Mouse (Mus musculus): ENCODE measurements at regions not wholly inside any gene's neighbourhood (a gene's known extent, or its start where the extent isn't known, plus 50 kb on each side); places are given as distances from the start of the nearest gene placed in this dataset.
A peak's percentile ranks its signal among the peaks of the same experiment; 100 is the strongest.

GRCm38 (mm10) chr2:137974651-137975050 is 281.7 kb upstream of the Btbd3 start:
- no peak for DNase-seq (ENCODE audit: low read depth)

- DNase-seq (ENCODE audit: low read depth): no peak
Observed at GRCm38 (mm10) chr2:137969156-137969555, 287.2 kb upstream of the Btbd3 start.

- no peak for DNase-seq (ENCODE audit: low read depth)
Observed at GRCm38 (mm10) chr2:137966460-137967076, 289.8 kb upstream of the Btbd3 start.

GRCm38 (mm10) chr2:137954830-137955229 is 301.5 kb upstream of the Btbd3 start:
- DNase-seq (ENCODE audit: low read depth): no peak

- DNase-seq (ENCODE audit: low read depth): no peak
Observed at GRCm38 (mm10) chr2:137953144-137953543, 303.2 kb upstream of the Btbd3 start.

- no peak for DNase-seq (ENCODE audit: low read depth)
Observed at GRCm38 (mm10) chr2:137951942-137952341, 304.4 kb upstream of the Btbd3 start.

GRCm38 (mm10) chr2:137950931-137951330 is 305.4 kb upstream of the Btbd3 start:
- peak; percentile 25 for DNase-seq (ENCODE audit: low read depth)

GRCm38 (mm10) chr2:137942753-137943152 is 313.6 kb upstream of the Btbd3 start:
- peak; percentile 71 for DNase-seq (ENCODE audit: low read depth)

- peak; percentile 3 for DNase-seq (ENCODE audit: low read depth)
Observed at GRCm38 (mm10) chr2:137939591-137939990, 316.8 kb upstream of the Btbd3 start.

GRCm38 (mm10) chr2:137938831-137939480 is 317.4 kb upstream of the Btbd3 start:
- DNase-seq (ENCODE audit: low read depth): no peak

GRCm38 (mm10) chr2:137936613-137937012 is 319.8 kb upstream of the Btbd3 start:
- no peak for DNase-seq (ENCODE audit: low read depth)

- no peak for DNase-seq (ENCODE audit: low read depth)
Observed at GRCm38 (mm10) chr2:137932931-137933330, 323.4 kb upstream of the Btbd3 start.

GRCm38 (mm10) chr2:137932488-137932887 is 323.9 kb upstream of the Btbd3 start:
- no peak for DNase-seq (ENCODE audit: low read depth)

GRCm38 (mm10) chr2:137925488-137925887 is 330.9 kb upstream of the Btbd3 start:
- DNase-seq (ENCODE audit: low read depth): no peak

- DNase-seq (ENCODE audit: low read depth): no peak
Observed at GRCm38 (mm10) chr2:137924576-137924975, 331.8 kb upstream of the Btbd3 start.

- DNase-seq (ENCODE audit: low read depth): peak; percentile 40
Observed at GRCm38 (mm10) chr2:137898425-137898824, 357.9 kb upstream of the Btbd3 start.

- DNase-seq (ENCODE audit: low read depth): no peak
Observed at GRCm38 (mm10) chr2:137880211-137881031, 375.9 kb upstream of the Btbd3 start.

- no peak for DNase-seq (ENCODE audit: low read depth)
Observed at GRCm38 (mm10) chr2:137869676-137870075, 386.7 kb upstream of the Btbd3 start.

GRCm38 (mm10) chr2:137854494-137854893 is 401.9 kb upstream of the Btbd3 start:
- DNase-seq (ENCODE audit: low read depth): no peak

GRCm38 (mm10) chr2:137853399-137854259 is 402.7 kb upstream of the Btbd3 start:
- no peak for DNase-seq (ENCODE audit: low read depth)

GRCm38 (mm10) chr2:137847901-137848300 is 408.5 kb upstream of the Btbd3 start:
- DNase-seq (ENCODE audit: low read depth): no peak

GRCm38 (mm10) chr2:137827814-137828374 is 428.5 kb upstream of the Btbd3 start:
- DNase-seq (ENCODE audit: low read depth): peak; percentile 26

Data from 416B (cell line).